In genomic region chr6:87042004-87042336, GRCm38 (mm10) we compare ENCODE assay signal across 8 mouse cellular contexts. TPM values are rescaled to one million over a fixed set of nuclear protein-coding genes. Genes with fewer than 3 reads are reported as not detected.
DNase-seq lines count a peak whose midpoint lies in the region; ATAC-seq lines count a peak whose summit lies in the region.

No protein-coding gene starts in this region.

- no peaks in the 10 kb centered on the region for H3K36me3 ChIP-seq in lung, embryonic 15.5 days
- H3K36me3 ChIP-seq in embryonic facial prominence, embryonic 14.5 days (ENCODE audit: control insufficient read depth, insufficient read depth, low read length), result no peaks in the 10 kb centered on the region; the same call in 1 of the 2 replicates
- H3K36me3 ChIP-seq in intestine, embryonic 15.5 days, result no peaks in the 10 kb centered on the region
- H3K36me3 ChIP-seq in neural tube, embryonic 13.5 days, result no peaks in the 10 kb centered on the region

- no peak for DNase-seq in lung, postnatal 4 days
- DNase-seq in embryonic facial prominence, embryonic 14.5 days (ENCODE audit: low spot score), result no peak
- no peak for DNase-seq in right cerebral cortex, postnatal 25 days
- no peak for DNase-seq in gastrocnemius, postnatal 36 days
- DNase-seq in layer of hippocampus, adult 18-20 months (ENCODE audit: low spot score in 2 of 2), result no peak

- peaks cover 25% of the 10 kb centered on the region for H3K4me1 ChIP-seq in lung, embryonic 15.5 days
- H3K4me1 ChIP-seq in embryonic facial prominence, embryonic 14.5 days (ENCODE audit: control insufficient read depth, insufficient read depth, low read length), result peaks cover 17% of the 10 kb centered on the region; the same call in 1 of the 2 replicates
- peaks cover 12% of the 10 kb centered on the region for H3K4me1 ChIP-seq in intestine, embryonic 15.5 days (replicated peaks)
- H3K4me1 ChIP-seq in neural tube, embryonic 13.5 days (replicated peaks), result peaks cover 29% of the 10 kb centered on the region

- peak overlapping the region; percentile 88 for H3K4me3 ChIP-seq in lung, embryonic 15.5 days
- H3K4me3 ChIP-seq in embryonic facial prominence, embryonic 14.5 days (ENCODE audit: low read depth, low read length), result peak overlapping the region; percentile 100
- H3K4me3 ChIP-seq in intestine, embryonic 15.5 days (replicated peaks), result peak overlapping the region; percentile 97
- H3K4me3 ChIP-seq in neural tube, embryonic 13.5 days, result peak overlapping the region; percentile 95

- WGBS in lung, embryonic 15.5 days, result under 1% methylated on average over 11 of the region's 11 CpGs
- WGBS in embryonic facial prominence, embryonic 14.5 days, result under 1% methylated on average over 11 of the region's 11 CpGs
- whole genome bisulfite sequencing in intestine, embryonic 15.5 days, result under 1% methylated on average over 11 of the region's 11 CpGs
- WGBS in neural tube, embryonic 13.5 days, result under 1% methylated on average over 11 of the region's 11 CpGs

- H3K9me3 ChIP-seq in lung, embryonic 15.5 days, result no peaks in the 10 kb centered on the region
- peaks cover 3% of the 10 kb centered on the region; the same call in 1 of the 2 replicates for H3K9me3 ChIP-seq in embryonic facial prominence, embryonic 14.5 days (ENCODE audit: control insufficient read depth, low read length)
- no peaks in the 10 kb centered on the region for H3K9me3 ChIP-seq in intestine, embryonic 15.5 days
- no peaks in the 10 kb centered on the region for H3K9me3 ChIP-seq in neural tube, embryonic 13.5 days

- no peak for ATAC-seq in lung, embryonic 15.5 days (ENCODE audit: borderline replicate concordance, extremely low read depth, low FRiP score, low TSS enrichment)
- peak; percentile 16 for ATAC-seq in embryonic facial prominence, embryonic 14.5 days (ENCODE audit: low read depth)
- ATAC-seq in intestine, embryonic 15.5 days, result no peak
- peak; percentile 12; the same call in 1 of the 2 replicates for ATAC-seq in neural tube, embryonic 13.5 days (ENCODE audit: low read depth)

- peak overlapping the region; percentile 99 for H3K27ac ChIP-seq in lung, embryonic 15.5 days
- H3K27ac ChIP-seq in embryonic facial prominence, embryonic 14.5 days (replicated peaks; ENCODE audit: low read depth, low read length), result peak overlapping the region; percentile 99
- H3K27ac ChIP-seq in intestine, embryonic 15.5 days, result peak overlapping the region; percentile 100
- peak overlapping the region; percentile 99 for H3K27ac ChIP-seq in neural tube, embryonic 13.5 days (replicated peaks)

- no peaks in the 10 kb centered on the region for H3K27me3 ChIP-seq in lung, embryonic 15.5 days
- no peaks in the 10 kb centered on the region for H3K27me3 ChIP-seq in embryonic facial prominence, embryonic 14.5 days (replicated peaks; ENCODE audit: control insufficient read depth, insufficient read depth, low read length)
- no peaks in the 10 kb centered on the region for H3K27me3 ChIP-seq in intestine, embryonic 15.5 days (replicated peaks)
- no peaks in the 10 kb centered on the region for H3K27me3 ChIP-seq in neural tube, embryonic 13.5 days

- H3K4me2 ChIP-seq in lung, embryonic 15.5 days, result peak overlapping the region; percentile 64
- peak overlapping the region; percentile 77 for H3K4me2 ChIP-seq in embryonic facial prominence, embryonic 14.5 days (ENCODE audit: low read depth, low read length)
- H3K4me2 ChIP-seq in intestine, embryonic 15.5 days (replicated peaks), result peak overlapping the region; percentile 85
- peak overlapping the region; percentile 77 for H3K4me2 ChIP-seq in neural tube, embryonic 13.5 days

- intact Hi-C loops in gastrocnemius, postnatal 36 days (cut with DNase I), result no loop called here

- peak overlapping the region; percentile 70 for H3K9ac ChIP-seq in lung, embryonic 15.5 days
- peak overlapping the region; percentile 97 for H3K9ac ChIP-seq in embryonic facial prominence, embryonic 14.5 days (ENCODE audit: low read depth, low read length)
- peak overlapping the region; percentile 97 for H3K9ac ChIP-seq in intestine, embryonic 15.5 days
- H3K9ac ChIP-seq in neural tube, embryonic 13.5 days, result peak overlapping the region; percentile 98

RNA-seq across cellular contexts. Expression of gene Gfpt1, which starts 0.7 kb away (rescaled TPM):
- 20.5 and 20.9 TPM in 2 replicates for polyA plus RNA-seq in lung, embryonic 15.5 days (2015; fragmentation: Nextera tagmentation; extraction: Ambion mirVana)
- 22.7 and 23.3 TPM in 2 replicates for polyA plus RNA-seq in embryonic facial prominence, embryonic 14.5 days (2014; fragmentation: Nextera tagmentation; extraction: Ambion mirVana)
- polyA plus RNA-seq in intestine, embryonic 15.5 days (2015; fragmentation: Nextera tagmentation; extraction: Ambion mirVana), result 22.5 and 23.4 TPM in 2 replicates
- polyA plus RNA-seq in neural tube, embryonic 13.5 days (2015; fragmentation: Nextera tagmentation; extraction: Ambion mirVana), result 19.3 and 20.3 TPM in 2 replicates
- total RNA-seq in gastrocnemius, postnatal 36 days (2021), result 10 to 100 TPM; 23.7 to 27.7 TPM
- 10 to 100 TPM; 48.6 to 52.0 TPM for total RNA-seq in layer of hippocampus, adult 18-20 months (2021)

RNA-seq across cellular contexts. Expression of gene Nfu1, which starts 32.9 kb away (rescaled TPM):
- 86.0 and 88.3 TPM in 2 replicates for polyA plus RNA-seq in lung, embryonic 15.5 days (2015; fragmentation: Nextera tagmentation; extraction: Ambion mirVana)
- 104 and 107 TPM in 2 replicates for polyA plus RNA-seq in embryonic facial prominence, embryonic 14.5 days (2014; fragmentation: Nextera tagmentation; extraction: Ambion mirVana)
- 107 and 109 TPM in 2 replicates for polyA plus RNA-seq in intestine, embryonic 15.5 days (2015; fragmentation: Nextera tagmentation; extraction: Ambion mirVana)
- polyA plus RNA-seq in neural tube, embryonic 13.5 days (2015; fragmentation: Nextera tagmentation; extraction: Ambion mirVana), result 126 and 142 TPM in 2 replicates
- total RNA-seq in gastrocnemius, postnatal 36 days (2021), result 10 to 100 TPM; 55.8 to 56.2 TPM
- total RNA-seq in layer of hippocampus, adult 18-20 months (2021), result 10 to 100 TPM; 58.4 to 61.1 TPM

Comparison
In these comparisons a context has a peak if more than half of its experiments do, and no peak if none do; other contexts are left out.
1. ATAC-seq: peak in embryonic facial prominence, embryonic 14.5 days (single experiment) and neural tube, embryonic 13.5 days (single experiment); none in lung, embryonic 15.5 days (single experiment) and intestine, embryonic 15.5 days (single experiment).
2. Peak in every context shown above with its lines, with median percentiles within 50 percentile points of each other: H3K27ac ChIP-seq, H3K4me2 ChIP-seq, H3K4me3 ChIP-seq and H3K9ac ChIP-seq.